Mouse (Mus musculus): Measurements from ENCODE around the gene Atp10a. TPM values are rescaled to one million over a fixed set of nuclear protein-coding genes. Genes with fewer than 3 reads are reported as not detected.

Atp10a gene
- polyA plus RNA-seq, 1 experiment from 2014 or later = 2.4 TPM

- peaks cover 6% of the 10 kb centered on the region for H3K4me1 ChIP-seq
- H3K4me3 ChIP-seq = no peak overlapping the region
- H3K27ac ChIP-seq = no peak overlapping the region
- 83% methylated on average over 8 of the region's 8 CpGs for WGBS
- no peak for DNase-seq (ENCODE audit: extremely low spot score, low spot score)
- no peaks in the 10 kb centered on the region for H3K9me3 ChIP-seq
- H3K36me3 ChIP-seq (replicated peaks) = no peaks in the 10 kb centered on the region
- no peaks in the 10 kb centered on the region for H3K27me3 ChIP-seq (ENCODE audit: poor library complexity, severe bottlenecking)
Measured at GRCm38 (mm10) chr7:58730201-58730600, 74.2 kb downstream of the Atp10a start.

DNA sequence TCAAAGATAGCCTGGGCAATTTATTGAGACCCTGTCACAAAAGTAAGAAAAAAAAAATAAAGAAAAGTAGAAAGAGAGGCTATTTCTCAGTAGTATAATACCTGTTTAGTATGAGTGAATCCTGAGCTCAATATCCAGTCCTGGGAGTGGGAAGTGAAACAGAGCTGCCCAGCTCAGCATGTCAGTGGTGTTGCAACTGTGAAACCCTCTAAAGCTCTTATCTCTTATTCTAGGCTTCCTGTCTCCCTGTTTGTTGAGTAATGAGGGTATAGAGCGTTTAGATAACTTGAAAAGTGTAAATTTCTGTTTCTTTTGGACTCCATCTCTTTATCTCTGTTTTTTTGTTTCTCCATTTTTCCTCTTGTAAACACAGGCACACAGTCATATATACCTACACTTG, 74.9 kb downstream of the Atp10a start:
- 94% methylated on average over 1 of the region's 1 CpGs for WGBS
- H3K9me3 ChIP-seq = no peaks in the 10 kb centered on the region
- H3K4me3 ChIP-seq = no peak overlapping the region
- H3K27ac ChIP-seq = no peak overlapping the region
- no peak for DNase-seq (ENCODE audit: extremely low spot score, low spot score)
- H3K27me3 ChIP-seq (ENCODE audit: poor library complexity, severe bottlenecking) = no peaks in the 10 kb centered on the region
- peaks cover 6% of the 10 kb centered on the region for H3K4me1 ChIP-seq
- H3K36me3 ChIP-seq (replicated peaks) = no peaks in the 10 kb centered on the region

- Histone ChIP-seq H3K9me3 (no peaks in the 10 kb centered on the region), H3K36me3 (replicated peaks) (no peaks in the 10 kb centered on the region), H3K4me1 (peaks cover 6% of the 10 kb centered on the region), H3K27me3 (ENCODE audit: poor library complexity, severe bottlenecking) (no peaks in the 10 kb centered on the region), H3K27ac (no peak overlapping the region), H3K4me3 (no peak overlapping the region)
- no peak for DNase-seq (ENCODE audit: extremely low spot score, low spot score)
- WGBS = 74% methylated on average over 6 of the region's 6 CpGs
Measured at GRCm38 (mm10) chr7:58732406-58732805, 76.4 kb downstream of the Atp10a start.

GRCm38 (mm10) chr7:58733490-58733901, 77.5 kb downstream of the Atp10a start:
- Histone ChIP-seq H3K4me3 (no peak overlapping the region), H3K27me3 (ENCODE audit: poor library complexity, severe bottlenecking) (no peaks in the 10 kb centered on the region), H3K27ac (no peak overlapping the region), H3K9me3 (no peaks in the 10 kb centered on the region), H3K4me1 (peaks cover 6% of the 10 kb centered on the region), H3K36me3 (replicated peaks) (no peaks in the 10 kb centered on the region)
- 65% methylated on average over 6 of the region's 6 CpGs for WGBS
- no peak for DNase-seq (ENCODE audit: extremely low spot score, low spot score)

DNA sequence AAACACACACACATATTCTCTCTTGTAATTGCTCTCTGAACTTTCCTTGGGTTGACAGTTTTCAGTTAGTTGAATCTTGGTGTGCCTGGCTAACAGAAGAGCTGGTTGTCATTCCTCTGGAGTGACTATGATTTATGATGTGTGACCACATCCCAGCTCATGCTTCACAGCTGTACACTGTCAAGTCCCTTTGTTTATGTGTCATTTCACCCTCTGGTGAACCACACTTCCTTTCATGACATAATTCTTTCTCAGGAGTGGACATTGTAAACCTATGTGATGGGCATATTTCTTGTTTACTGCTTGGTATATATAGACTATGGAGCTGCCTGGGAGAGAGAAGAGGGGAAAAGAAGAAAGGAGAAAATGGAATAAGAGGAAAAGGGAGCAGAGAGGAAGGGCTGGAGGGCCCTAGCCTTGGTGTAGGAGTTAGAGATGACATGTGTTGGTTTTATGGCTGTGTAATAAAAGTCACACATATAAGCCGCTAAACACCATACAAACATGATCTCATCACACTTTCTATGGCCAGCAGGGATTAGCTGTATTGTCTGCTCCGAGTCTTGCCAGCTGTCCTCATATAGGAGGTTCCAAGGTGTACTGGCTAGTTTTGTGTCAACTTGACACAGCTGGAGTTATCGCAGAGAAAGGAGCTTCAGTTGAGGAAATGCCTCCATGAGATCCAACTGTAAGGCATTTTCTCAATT, 81.0 kb downstream of the Atp10a start:
- 91% methylated on average over 3 of the region's 3 CpGs for WGBS
- no peak for DNase-seq (ENCODE audit: extremely low spot score, low spot score)
- H3K4me3 ChIP-seq = no peak overlapping the region
- no peaks in the 10 kb centered on the region for H3K9me3 ChIP-seq
- H3K27ac ChIP-seq = no peak overlapping the region
- no peaks in the 10 kb centered on the region for H3K27me3 ChIP-seq (ENCODE audit: poor library complexity, severe bottlenecking)
- H3K4me1 ChIP-seq = peaks cover 6% of the 10 kb centered on the region
- H3K36me3 ChIP-seq (replicated peaks) = no peaks in the 10 kb centered on the region

- DNase-seq (ENCODE audit: extremely low spot score, low spot score) = no peak
- WGBS = 95% methylated on average over 13 of the region's 13 CpGs
- no peaks in the 10 kb centered on the region for H3K4me1 ChIP-seq
- no peak overlapping the region for H3K4me3 ChIP-seq
- no peak overlapping the region for H3K27ac ChIP-seq
- no peaks in the 10 kb centered on the region for H3K9me3 ChIP-seq
- H3K36me3 ChIP-seq (replicated peaks) = no peaks in the 10 kb centered on the region
- H3K27me3 ChIP-seq (ENCODE audit: poor library complexity, severe bottlenecking) = no peaks in the 10 kb centered on the region
Measured at GRCm38 (mm10) chr7:58740196-58740595, 84.2 kb downstream of the Atp10a start.

DNA sequence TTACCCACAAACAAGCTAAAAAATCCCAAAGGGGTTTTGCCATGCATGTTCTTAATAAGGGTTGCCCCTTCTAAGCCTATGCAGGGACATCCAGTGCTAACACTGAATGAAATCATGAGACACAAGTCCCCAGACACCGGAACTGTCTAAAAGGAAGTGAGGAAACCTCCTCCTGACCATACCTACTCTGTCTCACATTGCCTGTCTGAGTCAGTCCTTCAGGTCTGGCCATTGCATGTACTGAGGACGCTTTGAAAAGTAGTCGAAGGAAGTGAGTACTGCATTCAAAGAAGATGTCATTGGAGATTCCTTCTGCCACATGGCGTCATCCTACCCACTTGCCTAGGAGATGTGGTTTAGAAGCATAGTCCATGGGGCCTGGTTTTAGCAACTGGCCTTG, 84.9 kb downstream of the Atp10a start:
- DNase-seq (ENCODE audit: extremely low spot score, low spot score) = no peak
- 85% methylated on average over 4 of the region's 4 CpGs for WGBS
- no peaks in the 10 kb centered on the region for H3K27me3 ChIP-seq (ENCODE audit: poor library complexity, severe bottlenecking)
- H3K4me3 ChIP-seq = no peak overlapping the region
- no peaks in the 10 kb centered on the region for H3K36me3 ChIP-seq (replicated peaks)
- no peaks in the 10 kb centered on the region for H3K4me1 ChIP-seq
- no peaks in the 10 kb centered on the region for H3K9me3 ChIP-seq
- H3K27ac ChIP-seq = no peak overlapping the region

DNA sequence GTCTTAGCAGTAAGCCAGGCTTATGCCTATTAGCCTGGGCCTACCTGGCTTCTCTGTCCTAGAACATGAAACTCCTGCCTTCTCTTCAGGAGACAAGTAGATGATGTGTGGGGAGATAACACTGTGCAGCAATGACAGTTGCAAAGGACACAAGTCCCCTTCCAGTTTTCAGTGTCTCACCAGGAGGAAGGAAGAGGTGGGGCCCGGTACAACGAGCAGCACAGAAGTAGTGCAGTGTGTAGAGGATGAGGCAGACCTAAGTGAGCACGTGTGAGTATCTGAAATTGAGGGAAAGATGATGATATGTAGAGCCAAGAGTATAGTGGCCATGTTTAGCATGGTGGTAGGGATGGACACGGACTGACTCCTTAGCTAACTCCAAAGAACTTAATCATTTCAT, 86.0 kb downstream of the Atp10a start:
- H3K9me3 ChIP-seq = no peaks in the 10 kb centered on the region
- no peaks in the 10 kb centered on the region for H3K27me3 ChIP-seq (ENCODE audit: poor library complexity, severe bottlenecking)
- H3K36me3 ChIP-seq (replicated peaks) = no peaks in the 10 kb centered on the region
- WGBS = 92% methylated on average over 4 of the region's 4 CpGs
- H3K4me3 ChIP-seq = no peak overlapping the region
- no peak for DNase-seq (ENCODE audit: extremely low spot score, low spot score)
- no peak overlapping the region for H3K27ac ChIP-seq
- no peaks in the 10 kb centered on the region for H3K4me1 ChIP-seq

- Histone ChIP-seq H3K4me1 (no peaks in the 10 kb centered on the region), H3K9me3 (no peaks in the 10 kb centered on the region), H3K4me3 (no peak overlapping the region), H3K36me3 (replicated peaks) (no peaks in the 10 kb centered on the region), H3K27me3 (ENCODE audit: poor library complexity, severe bottlenecking) (no peaks in the 10 kb centered on the region), H3K27ac (no peak overlapping the region)
- WGBS = 88% methylated on average over 1 of the region's 1 CpGs
- DNase-seq (ENCODE audit: extremely low spot score, low spot score) = no peak
Measured at GRCm38 (mm10) chr7:58742648-58743047, 86.7 kb downstream of the Atp10a start.

- DNase-seq (ENCODE audit: extremely low spot score, low spot score) = no peak
- H3K4me1 ChIP-seq = no peaks in the 10 kb centered on the region
- no peak overlapping the region for H3K4me3 ChIP-seq
Measured at GRCm38 (mm10) chr7:58743362-58744320, 87.7 kb downstream of the Atp10a start.

DNA sequence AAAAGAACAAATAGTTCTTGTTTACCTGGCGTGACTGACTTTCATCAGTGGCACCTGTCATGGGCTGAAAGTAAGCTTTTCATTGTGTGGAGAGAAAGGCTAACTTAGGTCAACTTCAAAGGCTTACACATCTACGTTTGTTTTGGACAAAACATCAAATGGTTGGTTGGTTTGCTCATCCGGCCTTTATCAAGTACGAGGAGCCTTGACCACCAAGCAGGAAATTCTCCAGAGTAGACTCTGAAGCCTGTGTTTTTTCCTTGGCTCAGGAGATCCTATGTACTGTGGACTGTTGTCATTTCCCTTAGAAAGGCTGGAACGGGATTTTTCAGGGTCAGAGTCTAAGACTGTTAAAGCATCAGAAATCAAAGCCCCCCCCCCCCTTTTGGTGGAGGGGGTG, 90.9 kb downstream of the Atp10a start:
- Histone ChIP-seq H3K4me1 (no peaks in the 10 kb centered on the region), H3K9me3 (no peaks in the 10 kb centered on the region), H3K36me3 (replicated peaks) (no peaks in the 10 kb centered on the region), H3K27me3 (ENCODE audit: poor library complexity, severe bottlenecking) (no peaks in the 10 kb centered on the region), H3K4me3 (no peak overlapping the region), H3K27ac (no peak overlapping the region)
- no peak for DNase-seq (ENCODE audit: extremely low spot score, low spot score)
- 89% methylated on average over 5 of the region's 5 CpGs for whole genome bisulfite sequencing

More at GRCm38 (mm10) chr7:58743362-58744320, 87.7 kb downstream of the Atp10a start:
- Histone ChIP-seq H3K27me3 (ENCODE audit: poor library complexity, severe bottlenecking) (no peaks in the 10 kb centered on the region), H3K36me3 (replicated peaks) (no peaks in the 10 kb centered on the region), H3K9me3 (no peaks in the 10 kb centered on the region), H3K27ac (no peak overlapping the region)
- 81% methylated on average over 4 of the region's 4 CpGs for WGBS

DNA sequence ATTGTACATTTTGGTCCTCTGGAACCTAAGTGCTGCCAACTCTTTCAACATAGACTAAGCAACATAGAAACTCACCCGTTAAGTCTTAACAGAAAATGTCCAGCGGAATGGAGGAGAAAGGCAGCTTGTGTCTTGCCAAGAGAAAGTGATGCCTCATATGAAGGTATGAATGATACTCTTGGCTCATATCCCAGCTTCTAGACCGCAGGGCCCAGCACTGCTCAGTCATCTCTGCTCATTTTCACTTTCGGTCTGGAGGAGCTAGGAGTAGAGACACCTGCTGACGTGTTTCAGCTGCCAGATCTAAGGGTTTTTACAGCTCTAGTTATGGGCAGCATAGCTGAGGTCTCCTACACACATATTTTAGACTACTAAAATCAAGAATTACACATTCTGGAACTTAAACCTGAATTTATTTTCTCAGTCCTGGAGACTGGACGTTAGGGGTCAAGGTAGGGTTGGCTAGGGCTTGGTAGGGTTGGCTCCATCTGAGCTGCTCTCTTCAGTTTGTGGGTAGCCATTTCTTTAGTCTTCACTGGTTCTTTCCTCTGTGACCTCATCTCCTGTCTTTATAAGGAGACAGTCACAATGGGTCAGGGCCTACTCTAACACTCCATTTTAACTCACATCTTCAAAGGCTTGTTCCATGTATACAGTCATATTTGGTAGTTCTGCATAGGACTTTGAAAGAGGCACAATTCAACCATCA, 94.1 kb downstream of the Atp10a start:
- no peaks in the 10 kb centered on the region for H3K27me3 ChIP-seq (ENCODE audit: poor library complexity, severe bottlenecking)
- H3K27ac ChIP-seq = no peak overlapping the region
- WGBS = 93% methylated on average over 6 of the region's 6 CpGs
- no peak for DNase-seq (ENCODE audit: extremely low spot score, low spot score)
- H3K9me3 ChIP-seq = no peaks in the 10 kb centered on the region
- H3K36me3 ChIP-seq (replicated peaks) = no peaks in the 10 kb centered on the region
- H3K4me1 ChIP-seq = no peaks in the 10 kb centered on the region
- no peak overlapping the region for H3K4me3 ChIP-seq
